Mouse (Mus musculus) left cerebral cortex, adult 8-10 months (tissue): Measurements from ENCODE around the gene Csrp2. TPM values are rescaled to one million over a fixed set of nuclear protein-coding genes. Genes with fewer than 3 reads are reported as not detected.

Experiments
- DNase-seq, 2 experiments: peaks; one replicate each; pipeline ENCODE4 v3.0.0; 2022; ENCODE audit warnings: low spot score in 2 of 2
- total RNA-seq, 4 experiments: library from RNA; stranded (reverse); gene quantifications; 2 replicates each; pipeline ENCODE4 v1.2.4; 2022

Csrp2 gene
- total RNA-seq, 4 experiments from 2014 or later, result 5.6 to 10.2 (median 8.4) TPM

DNA sequence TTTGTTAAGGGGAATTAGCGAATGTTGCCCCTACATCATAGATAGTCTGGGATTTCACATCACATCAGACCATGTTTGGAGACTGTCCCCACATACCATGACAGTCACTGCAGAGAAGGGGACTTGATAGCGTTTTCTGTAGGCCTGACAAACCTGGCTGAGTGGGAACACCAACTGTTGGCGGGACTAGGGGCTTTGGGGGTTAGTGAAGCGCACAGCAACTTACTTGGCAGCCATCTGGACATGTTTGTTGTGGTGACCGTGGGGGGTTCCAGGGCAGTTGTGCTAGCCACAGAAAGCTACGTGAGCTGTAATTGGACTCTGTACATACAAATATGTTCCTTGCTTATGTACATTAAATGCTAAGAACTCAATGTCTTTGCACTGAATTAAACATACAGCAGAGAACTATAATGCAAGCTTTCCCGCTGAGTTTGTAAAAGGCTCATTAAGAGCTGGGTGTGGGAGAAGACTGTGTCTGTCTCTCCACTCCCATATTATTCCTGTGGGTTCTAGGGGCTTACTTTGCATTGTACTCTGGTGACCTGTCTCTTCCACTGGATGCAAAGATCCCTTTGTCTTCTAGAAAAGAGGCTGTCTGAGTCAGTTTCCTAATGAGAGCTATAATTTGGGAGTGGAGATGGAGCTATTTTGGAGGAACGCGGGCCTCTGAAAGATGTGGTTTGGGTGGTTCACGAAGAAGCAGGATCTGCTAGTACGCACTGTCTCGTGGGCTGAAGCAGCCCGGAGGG, 11.7 kb downstream of the Csrp2 start:
- DNase-seq, result no peak

GRCm38 (mm10) chr10:110931913-110932560, 12.4 kb downstream of the Csrp2 start:
- no peak for DNase-seq

DNA sequence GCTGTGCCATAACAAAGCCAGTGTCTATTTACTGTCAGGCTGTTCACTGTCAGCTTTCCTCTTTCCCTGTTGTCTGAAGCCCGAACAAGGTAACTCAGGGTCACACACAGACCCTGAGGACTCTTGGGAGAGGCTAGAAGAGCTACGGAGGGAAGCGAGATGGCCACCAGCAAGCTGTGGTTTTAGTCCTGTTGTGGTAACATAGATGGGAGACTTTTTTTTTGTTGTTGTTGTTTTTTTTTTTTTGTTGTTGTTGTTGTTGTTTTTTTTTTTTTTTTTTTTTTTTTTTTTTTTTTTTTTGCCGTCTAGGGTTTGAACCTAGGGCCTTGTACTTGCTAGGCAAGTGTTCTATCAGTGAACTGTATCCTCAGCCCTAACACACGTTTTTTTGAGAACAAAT, 14.0 kb downstream of the Csrp2 start:
- no peak for DNase-seq

GRCm38 (mm10) chr10:110935081-110935480, 15.5 kb downstream of the Csrp2 start:
- DNase-seq, result no peak

DNA sequence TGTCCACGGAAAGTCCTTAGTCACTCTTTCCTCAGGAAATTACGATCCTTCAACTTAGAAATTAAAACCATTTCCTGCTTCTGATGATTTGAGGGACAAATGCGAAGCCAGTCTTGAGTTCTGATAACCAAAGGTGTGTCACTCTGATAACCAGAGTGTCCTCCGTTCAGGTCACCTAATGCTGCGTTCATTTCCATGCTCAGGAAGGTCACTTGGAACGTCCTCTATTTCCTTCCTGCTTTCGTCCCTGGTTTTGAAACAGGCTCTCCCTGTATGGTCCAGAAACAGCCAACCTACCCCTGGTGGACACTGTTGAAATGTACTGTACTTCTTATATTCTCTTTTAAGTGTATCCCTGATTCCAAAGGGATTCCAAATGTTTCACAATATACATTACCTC, 16.1 kb downstream of the Csrp2 start:
- no peak for DNase-seq

GRCm38 (mm10) chr10:110938361-110938760, 18.8 kb downstream of the Csrp2 start:
- DNase-seq, result no peak

DNA sequence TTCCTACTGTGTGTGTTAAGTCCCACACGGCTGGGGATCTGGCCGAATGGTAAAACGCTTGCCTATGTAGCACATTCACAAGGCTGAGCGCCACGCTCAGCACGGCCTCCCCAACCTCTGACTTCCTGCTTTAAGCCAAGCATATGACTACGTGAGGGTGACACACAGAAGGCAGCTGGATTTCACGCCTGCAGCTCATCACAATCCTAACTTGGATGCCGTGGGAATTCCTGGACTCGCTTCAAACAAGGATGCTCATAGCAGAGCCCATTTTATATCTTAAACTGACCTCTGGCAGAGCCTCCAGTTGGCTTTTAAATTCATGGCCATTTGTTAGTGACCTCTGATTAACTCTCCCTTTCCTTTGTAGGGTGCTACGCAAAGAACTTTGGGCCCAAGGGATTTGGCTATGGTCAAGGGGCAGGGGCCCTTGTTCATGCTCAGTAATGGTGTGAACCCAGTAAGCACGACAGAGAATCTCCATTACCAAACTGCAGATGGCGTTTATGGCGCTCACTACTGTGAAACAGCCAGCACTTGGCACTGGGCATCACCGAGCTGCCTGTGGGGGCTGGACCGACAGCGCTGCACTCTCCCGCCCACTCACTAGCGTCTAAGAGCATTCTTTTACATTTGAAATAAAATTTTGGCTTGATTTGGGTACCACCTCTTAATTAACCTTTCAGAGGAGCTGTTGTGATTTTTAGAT, 19.4 kb downstream of the Csrp2 start:
- peak in 1 of 2 experiments; percentile 77 for DNase-seq

DNA sequence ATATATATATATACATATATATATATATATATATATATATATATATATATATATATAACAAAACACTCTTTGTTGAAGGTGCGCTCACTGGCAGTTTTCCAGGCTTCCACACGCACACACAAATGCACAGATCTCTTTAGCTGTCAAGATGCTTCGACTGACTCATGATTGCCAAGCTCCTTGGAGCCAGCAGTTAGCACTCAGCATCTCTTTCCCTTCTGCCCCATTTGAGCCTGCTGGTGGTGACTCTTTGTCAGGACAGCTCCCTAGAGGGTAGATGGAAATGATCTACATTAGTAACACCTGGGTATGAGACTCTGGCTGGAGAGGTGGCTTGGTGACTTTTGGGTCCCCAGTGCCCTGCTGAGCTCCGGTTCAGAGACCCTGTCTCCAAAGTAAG, 20.1 kb downstream of the Csrp2 start:
- DNase-seq, result no peak

DNA sequence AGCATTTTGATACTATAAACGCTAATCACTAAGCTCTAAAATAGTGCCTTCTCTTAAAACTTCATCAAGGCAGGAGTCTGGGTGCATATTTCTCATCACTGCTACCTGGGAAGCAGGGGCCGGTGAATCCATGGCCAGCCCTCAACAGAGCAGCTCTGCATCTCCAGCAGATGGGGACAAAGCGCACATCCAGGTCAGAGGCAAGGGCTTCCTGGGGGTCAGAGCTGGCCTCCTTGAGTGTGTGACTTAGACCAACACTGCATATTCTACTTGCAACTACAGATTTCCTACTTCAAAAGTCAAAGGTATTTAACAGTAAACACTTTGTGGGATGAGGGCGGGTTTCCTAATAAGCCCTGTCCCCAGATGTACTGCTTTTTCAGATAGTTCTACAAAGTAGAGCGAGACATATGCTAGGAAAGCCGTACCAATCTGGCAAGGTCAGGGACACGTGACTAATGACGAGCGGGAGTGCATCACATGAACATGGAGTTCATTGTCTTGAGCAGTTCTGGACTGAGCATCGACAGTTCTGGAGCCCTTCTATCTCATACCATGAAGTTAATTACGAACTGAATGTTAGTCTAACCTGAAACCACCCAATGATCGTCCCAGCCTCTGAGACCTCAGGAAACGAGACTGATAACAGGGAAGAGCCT, 21.3 kb downstream of the Csrp2 start:
- no peak for DNase-seq

- DNase-seq, result no peak
Observed at GRCm38 (mm10) chr10:110941968-110942367, 22.4 kb downstream of the Csrp2 start.

GRCm38 (mm10) chr10:110942806-110943205, 23.2 kb downstream of the Csrp2 start:
- DNase-seq, result no peak

DNA sequence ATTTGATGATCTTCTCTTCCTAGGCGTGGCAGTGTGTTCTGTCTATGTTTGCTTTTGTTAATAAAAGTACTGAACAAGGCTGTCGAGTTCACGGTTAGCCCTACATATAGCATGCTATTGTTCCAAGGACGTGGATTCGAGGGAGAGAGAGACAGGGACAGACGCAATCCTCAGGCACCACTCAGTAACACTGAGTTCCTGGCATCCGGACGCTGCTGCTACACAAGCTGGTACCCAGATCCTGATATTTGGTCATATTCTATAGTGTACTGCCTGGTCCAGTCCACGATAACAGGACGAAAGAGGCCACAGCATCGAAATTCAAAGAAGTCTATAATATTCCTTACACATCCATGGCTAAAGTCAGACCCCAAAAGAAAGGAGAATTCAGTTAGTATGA, 24.6 kb downstream of the Csrp2 start:
- DNase-seq, result no peak

- no peak for DNase-seq
Observed at GRCm38 (mm10) chr10:110945966-110946365, 26.4 kb downstream of the Csrp2 start.

GRCm38 (mm10) chr10:110947574-110947973, 28.0 kb downstream of the Csrp2 start:
- DNase-seq, result no peak

- DNase-seq, result no peak
Observed at GRCm38 (mm10) chr10:110951112-110951511, 31.5 kb downstream of the Csrp2 start.

- no peak for DNase-seq
Observed at GRCm38 (mm10) chr10:110951748-110952147, 32.2 kb downstream of the Csrp2 start.

DNA sequence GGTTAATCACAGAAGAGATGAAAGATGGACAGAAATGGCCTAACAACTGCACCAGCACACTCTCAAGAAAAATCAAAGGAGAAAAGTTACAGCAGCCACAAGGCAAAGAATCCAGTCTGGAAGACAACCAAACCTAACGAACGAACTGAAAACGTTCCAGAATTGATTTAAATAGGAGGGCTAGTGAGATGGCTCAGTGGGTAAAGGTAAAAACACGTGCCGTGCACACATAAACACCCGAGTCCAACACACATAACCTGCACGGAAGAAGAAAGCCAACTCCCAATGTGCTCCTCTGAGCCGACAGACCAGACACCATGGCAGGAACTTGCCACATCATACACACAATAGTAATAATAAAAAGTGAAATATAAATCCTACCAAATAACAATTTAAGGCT, 32.7 kb downstream of the Csrp2 start:
- no peak for DNase-seq

- peak in 1 of 2 experiments; percentile 57 for DNase-seq
Observed at GRCm38 (mm10) chr10:110952937-110953451, 33.4 kb downstream of the Csrp2 start.

- DNase-seq, result no peak
Observed at GRCm38 (mm10) chr10:110958879-110959278, 39.3 kb downstream of the Csrp2 start.

DNA sequence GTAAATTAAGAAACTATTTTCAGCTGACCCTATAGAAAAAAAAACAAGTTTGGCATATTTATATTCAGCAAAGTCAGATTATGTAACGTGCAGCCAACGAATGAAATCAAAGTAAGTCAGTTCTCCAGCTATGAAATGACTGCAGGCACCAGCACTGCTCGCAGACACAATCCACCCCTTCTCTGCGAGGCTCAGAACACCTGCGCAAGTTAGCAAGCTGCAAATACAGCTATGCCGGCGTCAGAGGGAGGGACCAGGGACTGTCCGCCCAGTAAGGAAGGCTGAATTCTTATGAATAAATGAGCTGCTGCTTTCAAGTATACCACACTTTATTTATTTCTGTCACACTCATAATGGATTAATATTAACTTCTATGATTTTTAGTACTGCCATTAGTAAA, 40.2 kb downstream of the Csrp2 start:
- DNase-seq, result no peak

GRCm38 (mm10) chr10:110960841-110961240, 41.3 kb downstream of the Csrp2 start:
- no peak for DNase-seq

GRCm38 (mm10) chr10:110962172-110962571, 42.6 kb downstream of the Csrp2 start:
- DNase-seq, result no peak
